Mouse (Mus musculus) heart, adult 11 months (tissue): Measurements from ENCODE around the gene Gcc1.

Experiments
- DNase-seq: peaks from one replicate; pipeline ENCODE4 v3.0.0; 2022

Gene Gcc1

GRCm38 (mm10) chr6:28428290-28428689 lies at the start of gene Gcc1:
Gene Gcc1 (minus strand): TSS chr6:28428390.
- DNase-seq, result no peak

DNA sequence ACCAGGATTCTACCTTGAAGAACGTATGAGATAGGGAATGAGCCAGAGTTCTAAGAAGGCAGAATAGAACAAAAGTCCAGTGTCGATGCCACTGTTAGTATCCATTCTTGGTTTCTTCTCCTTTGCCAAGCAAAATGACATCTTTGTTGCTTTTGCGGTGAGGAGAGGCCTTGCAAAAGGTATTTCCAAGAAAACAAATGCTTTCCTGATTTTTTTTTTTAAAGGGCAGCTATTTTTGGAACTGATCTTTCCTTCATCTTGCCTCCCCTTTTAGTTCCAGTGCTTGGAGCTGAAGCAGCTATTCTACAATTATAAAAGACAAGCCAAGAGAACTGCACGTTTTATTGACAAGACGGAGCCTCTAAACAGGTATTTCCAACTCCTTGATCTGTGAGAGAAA lies 46.6 kb upstream of the Gcc1 start, which contains the start of gene Snd1:
Gene Snd1, plus strand, starts transcription at position 301 of the 400 bp plus-strand sequence.
- DNase-seq, result peak; percentile 43

- peak; percentile 27 for DNase-seq
These were observed 46.0 kb upstream of the Gcc1 start for GRCm38 (mm10) chr6:28474211-28474610.

- DNase-seq, result peak; percentile 68
These were observed 43.3 kb upstream of the Gcc1 start for GRCm38 (mm10) chr6:28471284-28472035.

- DNase-seq, result peak; percentile 67
These were observed 42.4 kb upstream of the Gcc1 start for GRCm38 (mm10) chr6:28470621-28471020.

DNA sequence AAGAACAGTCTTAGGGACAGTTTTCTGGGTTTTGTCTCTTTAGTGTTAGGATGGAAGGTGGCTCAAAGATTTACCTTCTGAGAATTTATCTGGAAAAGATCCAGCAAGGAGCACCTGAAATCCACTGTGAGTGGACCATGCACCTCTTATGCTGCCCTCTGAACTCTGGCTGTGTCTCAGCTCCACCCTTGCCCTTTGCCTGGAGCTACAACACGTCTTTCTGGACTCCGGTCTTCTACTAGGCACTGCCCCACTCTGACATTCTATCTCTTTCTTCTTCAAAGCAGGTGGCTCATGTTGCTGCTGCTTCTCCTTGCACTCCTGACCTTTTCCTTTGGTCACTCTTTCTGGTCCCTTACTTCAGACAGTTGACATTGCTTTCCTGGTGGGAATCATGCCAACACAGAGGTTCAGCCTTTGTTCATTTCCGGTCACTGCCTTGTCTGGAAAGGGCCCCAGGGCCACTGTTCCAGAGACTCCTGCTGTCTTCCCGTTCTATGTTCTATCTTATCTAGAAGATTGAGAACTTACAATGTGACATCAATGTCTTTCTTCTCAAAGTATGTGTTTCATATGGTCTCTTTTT lies 41.9 kb upstream of the Gcc1 start:
- peak; percentile 75 for DNase-seq

DNA sequence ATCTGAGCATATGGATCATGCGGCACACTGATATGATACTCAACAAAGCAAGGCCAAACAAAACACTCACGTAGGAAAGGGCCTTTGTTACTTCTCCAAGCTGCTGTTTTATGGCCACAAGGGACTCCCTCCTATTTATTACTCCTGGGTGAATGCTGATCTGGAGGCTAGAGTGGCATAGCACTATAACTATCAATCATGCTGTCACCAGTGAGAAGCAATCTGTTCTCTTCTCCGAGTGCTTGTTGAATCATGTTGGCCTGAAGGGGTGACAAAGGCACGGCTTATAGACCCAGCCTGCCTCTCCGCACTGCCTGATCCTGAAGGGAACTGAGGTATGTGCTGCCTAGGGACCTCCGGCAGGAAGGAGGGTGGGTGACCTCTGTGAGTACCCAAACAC lies 36.4 kb upstream of the Gcc1 start:
- DNase-seq, result no peak

DNA sequence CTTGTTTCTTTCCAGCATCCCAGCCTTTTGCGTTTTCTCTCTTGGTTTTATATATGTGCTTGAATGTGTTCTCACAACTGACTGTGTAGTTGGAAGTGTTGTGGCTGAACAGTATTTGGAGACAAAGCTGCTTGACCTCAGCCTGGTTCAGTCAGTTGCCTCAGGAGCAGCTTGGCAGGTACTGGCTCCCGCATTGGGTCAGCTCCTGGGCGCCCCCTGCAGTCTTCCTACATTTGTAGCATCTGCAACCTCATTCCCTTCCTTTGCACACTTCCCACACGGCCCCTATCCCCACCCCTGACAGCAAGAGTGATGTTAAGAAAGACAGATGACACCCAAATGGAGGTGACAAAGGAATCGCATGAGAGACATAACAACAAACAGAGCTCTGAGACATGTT lies 32.3 kb upstream of the Gcc1 start:
- peak; percentile 92 for DNase-seq

- DNase-seq, result no peak
These were observed 31.1 kb upstream of the Gcc1 start for GRCm38 (mm10) chr6:28459221-28459668.

- DNase-seq, result no peak
These were observed 22.8 kb upstream of the Gcc1 start for GRCm38 (mm10) chr6:28450977-28451376.

DNA sequence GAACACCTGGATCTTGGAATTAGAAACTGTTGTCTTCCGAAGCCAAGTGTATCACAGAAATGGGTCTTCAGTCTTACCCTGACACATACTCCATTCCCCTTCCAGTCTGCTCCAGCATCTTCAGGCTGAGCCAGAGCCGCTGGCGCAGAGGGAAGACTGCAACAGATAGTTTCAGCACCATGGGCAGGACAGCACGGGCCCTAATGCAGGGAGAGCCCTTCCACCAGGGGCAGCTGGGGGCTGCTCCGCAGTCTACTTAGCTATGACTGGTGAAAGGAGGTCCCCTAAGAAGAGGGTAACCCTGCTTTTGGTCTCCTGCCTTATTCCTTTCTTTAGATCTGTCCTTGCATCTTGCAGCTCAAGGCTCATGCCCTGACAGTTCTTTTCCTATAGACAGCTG lies 22.3 kb upstream of the Gcc1 start:
- DNase-seq, result no peak

- DNase-seq, result no peak
These were observed 21.1 kb upstream of the Gcc1 start, which contains the start of gene Pax4 for GRCm38 (mm10) chr6:28449253-28449652. Gene Pax4 (minus strand): TSS chr6:28449353.

DNA sequence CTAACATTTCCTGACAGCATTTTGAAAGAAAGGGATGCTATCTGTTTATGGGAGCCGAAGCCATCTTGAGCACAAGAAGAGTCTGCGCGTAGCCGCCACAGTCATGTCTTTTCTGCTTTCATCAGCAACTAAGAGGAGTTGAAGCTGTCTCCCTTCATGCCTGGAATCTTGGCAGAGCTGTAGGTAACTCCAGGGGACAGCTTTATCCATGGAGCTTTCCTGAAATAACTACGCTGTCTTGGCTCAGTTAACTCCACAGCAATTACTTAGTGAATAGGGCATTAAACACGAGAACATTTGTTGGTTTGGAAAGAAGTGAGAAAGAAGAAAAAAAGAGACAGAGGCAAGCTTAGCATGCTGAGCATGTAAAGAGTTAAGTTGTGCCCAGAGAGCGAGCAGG lies 19.7 kb upstream of the Gcc1 start:
- DNase-seq, result peak; percentile 36

DNA sequence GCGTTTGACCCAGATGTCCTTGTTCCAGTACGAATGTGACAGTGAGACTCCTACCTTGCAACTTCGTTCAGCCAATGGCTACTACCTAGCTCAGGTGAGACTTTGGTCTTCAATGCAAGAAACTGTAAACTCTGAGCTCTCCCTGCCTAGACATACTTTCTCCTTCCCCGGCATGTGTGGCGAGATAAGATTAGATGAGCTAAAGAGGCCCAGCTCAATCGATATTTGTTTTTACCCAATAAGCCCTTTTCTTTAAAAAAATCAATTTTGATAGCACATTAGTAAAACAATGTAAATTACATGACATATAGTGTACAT lies 3.3 kb upstream of the Gcc1 start:
- DNase-seq, result no peak

DNA sequence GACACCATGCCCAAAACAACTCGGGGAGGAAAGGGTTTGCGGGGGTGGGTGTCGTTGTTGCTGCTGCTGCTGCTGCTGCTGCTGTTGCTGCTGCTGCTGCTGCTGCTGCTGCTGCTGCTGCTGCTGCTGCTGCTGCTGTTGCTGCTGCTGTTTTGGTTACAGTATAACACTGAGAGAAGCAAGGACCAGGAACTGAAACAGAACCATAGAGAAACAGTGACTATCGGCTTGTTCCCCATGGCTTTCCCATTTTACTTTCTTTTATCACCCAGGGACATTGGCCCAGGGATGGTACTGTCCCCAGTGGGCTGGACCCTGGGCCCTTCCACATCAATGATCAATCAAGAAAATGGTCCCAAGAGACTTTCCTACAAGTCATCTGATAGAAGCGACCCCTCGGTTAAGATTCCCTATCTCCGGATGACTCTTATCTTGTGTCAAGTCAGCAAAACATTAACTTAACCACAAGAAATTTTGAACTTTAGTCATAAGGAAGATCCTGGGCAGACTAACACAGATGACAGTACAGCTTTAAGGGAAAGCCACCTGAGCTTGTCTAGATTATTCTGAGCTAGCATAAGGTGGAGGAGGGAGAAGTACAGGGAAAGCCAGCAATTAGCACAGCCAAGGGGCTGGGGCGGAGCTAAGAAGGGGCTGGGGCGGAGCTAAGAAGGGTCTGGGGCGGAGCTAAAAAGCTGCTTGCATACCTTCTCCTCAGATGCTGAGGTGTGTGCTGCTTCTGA lies 2.8 kb upstream of the Gcc1 start:
- peak; percentile 67 for DNase-seq

DNA sequence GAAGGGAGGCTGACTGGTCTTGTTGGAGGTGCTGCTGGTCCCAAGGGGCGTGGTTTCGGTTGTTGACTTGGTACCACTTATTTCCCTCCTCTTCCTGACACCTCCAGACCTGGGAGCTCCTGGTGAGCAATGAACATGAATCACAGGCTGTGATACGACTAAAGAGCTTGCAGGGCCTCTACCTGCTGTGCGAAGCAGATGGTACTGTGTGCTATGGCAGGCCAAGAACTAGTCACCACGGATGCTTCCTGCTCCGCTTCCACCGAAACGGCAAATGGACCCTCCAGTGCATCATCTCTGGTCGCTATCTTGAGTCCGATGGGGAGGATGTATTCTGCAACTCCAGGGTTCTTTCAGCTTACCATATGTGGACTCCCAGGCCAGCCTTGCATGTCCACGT lies 1.7 kb upstream of the Gcc1 start:
- DNase-seq, result peak; percentile 85

DNA sequence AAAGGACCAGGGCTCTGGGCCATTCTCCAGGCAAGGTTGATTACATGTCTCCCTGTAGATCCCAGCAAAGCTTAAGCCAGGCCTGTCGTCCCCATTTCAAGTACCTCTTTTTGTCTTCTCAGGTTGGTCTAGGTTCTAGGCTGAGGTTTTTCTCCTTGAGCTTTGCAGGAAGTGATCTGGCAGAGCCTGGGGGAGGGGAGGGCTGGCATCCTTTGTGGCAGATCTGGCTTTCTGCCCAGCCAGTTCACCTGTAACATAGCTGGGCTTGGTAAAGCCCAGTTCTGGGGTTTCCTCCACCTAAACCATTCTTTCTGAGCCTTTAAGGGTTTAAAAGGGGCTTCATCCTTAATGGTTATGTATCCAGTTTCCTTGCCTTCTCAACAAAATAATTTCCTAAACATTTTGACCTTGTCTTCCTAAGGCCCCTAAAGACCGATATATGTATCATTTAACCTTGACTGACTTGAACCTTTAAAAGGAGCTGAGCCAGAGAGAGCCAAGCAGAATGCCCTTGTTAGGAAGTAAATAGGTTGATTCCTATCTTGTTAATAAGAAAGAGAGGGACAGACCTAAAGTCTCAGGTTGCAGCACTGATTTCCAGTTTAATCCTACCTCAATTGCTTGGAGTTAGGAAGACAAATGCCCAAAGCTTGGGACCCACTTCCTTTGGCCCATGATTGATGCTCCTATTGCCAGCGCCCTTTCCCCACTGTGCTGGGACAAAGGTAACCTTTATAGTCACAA lies 922 bp downstream of the Gcc1 start, which contains the start of gene Fscn3:
Gene Fscn3, plus strand, starts transcription at position 694 of the 744 bp plus-strand sequence.
- DNase-seq, result no peak

DNA sequence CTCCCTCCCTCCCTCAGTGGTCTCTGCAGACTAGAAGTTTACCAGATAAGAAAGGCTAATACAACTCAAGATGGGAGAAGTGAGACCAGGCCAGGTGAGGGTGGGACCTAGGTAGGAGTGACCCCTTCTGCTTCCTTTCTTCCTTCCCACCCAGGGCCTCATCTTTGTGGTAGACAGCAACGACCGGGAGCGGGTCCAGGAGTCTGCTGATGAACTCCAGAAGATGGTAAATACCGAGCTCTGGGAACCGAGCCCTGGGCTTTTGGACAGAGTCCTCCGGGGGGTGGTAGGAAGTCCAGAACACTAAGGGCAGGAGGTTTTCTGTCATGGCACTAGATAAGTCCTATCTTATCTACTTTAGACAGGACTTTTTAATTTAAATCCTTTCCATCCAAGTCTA lies 3.2 kb downstream of the Gcc1 start:
- DNase-seq, result peak; percentile 91

DNA sequence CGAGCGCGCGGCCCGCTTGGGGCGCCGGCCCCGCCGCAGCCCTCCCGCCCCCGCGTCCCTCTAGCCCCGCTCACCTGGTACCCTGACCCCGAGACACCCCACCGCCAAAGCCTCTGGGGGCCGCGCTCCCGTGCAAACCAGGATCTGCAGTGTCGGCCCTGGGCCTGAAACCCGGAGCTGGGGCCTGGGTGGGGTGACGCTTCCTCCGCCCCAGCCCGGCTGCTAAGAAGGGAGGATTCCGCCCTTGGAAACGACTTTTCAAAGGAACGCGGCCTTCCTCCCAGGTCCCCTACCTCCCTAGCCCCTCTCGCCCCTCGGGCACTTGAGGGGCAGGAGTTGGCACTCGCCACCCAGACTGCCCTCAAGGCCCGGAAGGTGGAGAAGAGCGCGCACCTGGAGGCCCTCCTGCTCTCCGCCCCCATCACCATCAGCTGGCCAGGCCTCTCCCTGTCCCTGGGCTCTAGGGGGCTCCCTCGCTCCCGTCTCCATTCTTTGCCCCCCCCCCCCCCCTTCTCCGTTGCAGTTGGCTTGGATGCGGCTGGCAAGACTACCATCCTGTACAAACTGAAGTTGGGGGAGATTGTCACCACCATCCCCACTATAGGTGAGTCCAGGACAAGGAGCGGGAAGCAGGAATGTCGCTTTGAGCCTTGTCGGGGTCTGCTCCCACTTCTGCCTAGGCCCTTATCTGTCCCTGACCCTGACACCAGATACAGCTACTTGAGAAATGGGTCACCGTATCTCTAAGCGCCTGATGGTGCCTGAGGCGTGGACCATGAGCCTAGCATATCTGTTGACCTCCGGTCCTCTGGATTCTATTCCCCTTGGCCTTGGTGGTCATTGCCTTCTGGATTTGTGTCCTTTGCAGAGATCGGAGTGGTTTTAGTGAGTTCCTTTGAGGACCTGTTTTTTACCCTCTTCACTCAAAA lies 4.2 kb downstream of the Gcc1 start:
- DNase-seq, result no peak

DNA sequence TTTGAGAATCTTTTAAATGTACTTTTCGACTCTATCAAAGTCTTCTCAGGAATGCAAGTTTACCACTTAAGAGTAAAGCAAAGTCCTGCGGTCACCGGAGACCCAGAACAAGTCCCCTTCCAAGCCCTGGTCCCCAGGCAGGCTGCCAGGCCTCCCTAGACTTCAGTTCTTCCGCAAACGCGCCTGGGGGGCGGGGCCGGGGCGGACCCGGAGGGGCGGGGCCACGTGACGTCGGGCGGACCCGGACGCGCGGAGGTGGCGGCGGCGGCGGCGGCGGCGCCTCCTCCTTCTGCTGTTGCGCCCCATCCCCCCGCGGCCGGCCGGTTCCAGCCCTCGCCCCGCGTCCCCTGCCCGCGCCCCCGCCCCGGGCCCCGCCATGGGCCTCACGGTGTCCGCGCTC lies 4.9 kb downstream of the Gcc1 start, which contains the start of gene Arf5:
Gene Arf5, plus strand, starts transcription at position 248 of the 400 bp plus-strand sequence.
- peak; percentile 99 for DNase-seq

DNA sequence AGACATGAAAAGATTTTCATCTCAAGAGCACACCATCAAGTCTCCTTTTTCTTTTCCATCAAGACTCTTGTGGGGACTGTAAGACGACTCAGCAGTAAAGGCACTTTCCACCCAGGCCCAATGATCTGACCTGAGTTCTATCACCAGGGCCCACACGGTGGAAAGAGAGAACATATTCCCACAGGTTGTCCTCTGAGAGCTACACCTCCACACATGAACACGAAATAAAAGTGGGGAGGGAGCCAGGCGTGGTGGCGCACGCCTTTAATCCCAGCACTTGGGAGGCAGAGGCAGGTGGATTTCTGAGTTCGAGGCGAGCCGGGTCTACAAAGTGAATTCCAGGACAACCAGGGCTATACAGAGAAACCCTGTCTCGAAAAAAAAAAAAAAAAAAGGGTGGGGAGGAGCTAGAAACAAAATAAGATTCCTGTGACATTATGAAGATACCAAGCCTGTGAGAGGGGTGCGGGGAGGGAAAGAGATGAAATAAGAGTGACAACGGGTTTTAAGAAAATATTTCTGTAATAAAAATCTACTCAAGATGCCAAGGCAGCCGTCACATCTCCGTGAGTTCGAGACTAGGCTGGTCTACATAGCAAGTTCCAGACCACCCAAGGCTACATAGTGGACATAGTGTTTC lies 5.4 kb downstream of the Gcc1 start:
- DNase-seq, result peak; percentile 86
